Mouse (Mus musculus) testis, adult 2 months (tissue): ENCODE results near the gene Mbnl2. TPM values are rescaled to one million over a fixed set of nuclear protein-coding genes. Genes with fewer than 3 reads are reported as not detected.

Experiments used
- H3K27ac ChIP-seq: fragments of 200-500 bp; 2 replicates; pipeline ENCODE4 v1.5.1; 2012; ENCODE audit warnings: low read depth, low read length; ENCODE audit not compliant: control insufficient read depth, insufficient read depth
- H3K27me3 ChIP-seq: fragments of 200-500 bp; 2 replicates; pipeline ENCODE4 v1.6.1; 2012; ENCODE audit warnings: mild to moderate bottlenecking, low read length, moderate library complexity; ENCODE audit not compliant: control insufficient read depth, insufficient read depth
- H3K36me3 ChIP-seq: fragments of 200-500 bp; 2 replicates; pipeline ENCODE4 v1.6.1; 2012; ENCODE audit warnings: mild to moderate bottlenecking, low read length; ENCODE audit not compliant: control insufficient read depth, insufficient read depth
- H3K4me1 ChIP-seq: fragments of 200-500 bp; 2 replicates; pipeline ENCODE4 v1.6.1; 2012; ENCODE audit warnings: low read length; ENCODE audit not compliant: control insufficient read depth, insufficient read depth
- H3K4me3 ChIP-seq: fragments of 200-500 bp; 2 replicates; pipeline ENCODE4 v1.5.1; 2012; ENCODE audit warnings: low read depth, mild to moderate bottlenecking, low read length, moderate library complexity, mixed read lengths; ENCODE audit not compliant: control insufficient read depth
- CTCF ChIP-seq: fragments of 200-500 bp; IDR thresholded peaks from 2 replicates; pipeline ENCODE4 v1.5.1; 2012; ENCODE audit warnings: low read depth, mild to moderate bottlenecking, inconsistent platforms, low read length, moderate library complexity; ENCODE audit not compliant: control insufficient read depth, insufficient read depth, insufficient replicate concordance
- POLR2A ChIP-seq: fragments of 200-500 bp; IDR thresholded peaks from 2 replicates; pipeline ENCODE4 v1.6.1; 2012; ENCODE audit warnings: low read depth, mild to moderate bottlenecking, inconsistent platforms, low read length, moderate library complexity; ENCODE audit not compliant: control insufficient read depth
- polyA plus RNA-seq: library from polyadenylated mRNA; depleted of rRNA; stranded (reverse); fragments of >200 nt; gene quantifications from 2 replicates; pipeline ENCODE4 v1.2.3, GENCODE M21; 2012

Mbnl2 gene
- polyA plus RNA-seq, 1 experiment = 14.7 TPM

- H3K4me3 ChIP-seq = no peak overlapping the region
- no peaks in the 10 kb centered on the region for H3K36me3 ChIP-seq
- H3K27me3 ChIP-seq = no peaks in the 10 kb centered on the region
- H3K4me1 ChIP-seq = peaks cover 2% of the 10 kb centered on the region; the same call in 1 of the 2 replicates
- no peak overlapping the region for H3K27ac ChIP-seq
- TF ChIP-seq POLR2A (no peak), CTCF (no peak)
Measured at GRCm38 (mm10) chr14:120288378-120289002, 13.0 kb downstream of the Mbnl2 start.

GRCm38 (mm10) chr14:120289065-120289464, 13.6 kb downstream of the Mbnl2 start:
- peaks cover 2% of the 10 kb centered on the region; the same call in 1 of the 2 replicates for H3K4me1 ChIP-seq

GRCm38 (mm10) chr14:120289528-120289927, 14.1 kb downstream of the Mbnl2 start:
- TF ChIP-seq POLR2A = no peak
- TF ChIP-seq CTCF = no peak

More at GRCm38 (mm10) chr14:120289065-120289464, 13.6 kb downstream of the Mbnl2 start:
- no peaks in the 10 kb centered on the region for H3K36me3 ChIP-seq
- no peaks in the 10 kb centered on the region for H3K27me3 ChIP-seq
- H3K4me3 ChIP-seq = no peak overlapping the region
- no peak for TF ChIP-seq CTCF
- TF ChIP-seq POLR2A = no peak
- no peak overlapping the region; the same call in 1 of the 2 replicates for H3K27ac ChIP-seq

GRCm38 (mm10) chr14:120291226-120291757, 15.8 kb downstream of the Mbnl2 start:
- Histone ChIP-seq H3K27ac (no peak overlapping the region), H3K36me3 (no peaks in the 10 kb centered on the region), H3K4me3 (no peak overlapping the region), H3K27me3 (no peaks in the 10 kb centered on the region), H3K4me1 (peaks cover 3% of the 10 kb centered on the region)
- TF ChIP-seq CTCF (no peak), POLR2A (no peak)

More at GRCm38 (mm10) chr14:120289528-120289927, 14.1 kb downstream of the Mbnl2 start:
- H3K27ac ChIP-seq = no peak overlapping the region
- H3K27me3 ChIP-seq = no peaks in the 10 kb centered on the region
- H3K4me3 ChIP-seq = no peak overlapping the region
- H3K36me3 ChIP-seq = no peaks in the 10 kb centered on the region
- peaks cover 2% of the 10 kb centered on the region; the same call in 1 of the 2 replicates for H3K4me1 ChIP-seq

- H3K4me1 ChIP-seq = peaks cover 6% of the 10 kb centered on the region
- H3K4me3 ChIP-seq = no peak overlapping the region
- TF ChIP-seq POLR2A (no peak), CTCF (no peak)
- H3K27me3 ChIP-seq = no peaks in the 10 kb centered on the region
- H3K36me3 ChIP-seq = no peaks in the 10 kb centered on the region
- no peak overlapping the region for H3K27ac ChIP-seq
Measured at GRCm38 (mm10) chr14:120292133-120292532, 16.7 kb downstream of the Mbnl2 start.

GRCm38 (mm10) chr14:120292617-120293195, 17.2 kb downstream of the Mbnl2 start:
- H3K36me3 ChIP-seq = no peaks in the 10 kb centered on the region
- TF ChIP-seq CTCF = no peak
- TF ChIP-seq POLR2A = no peak
- no peak overlapping the region for H3K4me3 ChIP-seq
- H3K27me3 ChIP-seq = no peaks in the 10 kb centered on the region
- no peak overlapping the region for H3K27ac ChIP-seq
- peaks cover 6% of the 10 kb centered on the region for H3K4me1 ChIP-seq

GRCm38 (mm10) chr14:120294480-120294879, 19.0 kb downstream of the Mbnl2 start:
- Histone ChIP-seq H3K4me1 (peaks cover 6% of the 10 kb centered on the region), H3K27me3 (no peaks in the 10 kb centered on the region), H3K27ac (no peak overlapping the region), H3K36me3 (no peaks in the 10 kb centered on the region), H3K4me3 (no peak overlapping the region)
- TF ChIP-seq CTCF = no peak
- no peak for TF ChIP-seq POLR2A
